Mouse (Mus musculus): Measurements from ENCODE around the gene Mpped2.

DNA sequence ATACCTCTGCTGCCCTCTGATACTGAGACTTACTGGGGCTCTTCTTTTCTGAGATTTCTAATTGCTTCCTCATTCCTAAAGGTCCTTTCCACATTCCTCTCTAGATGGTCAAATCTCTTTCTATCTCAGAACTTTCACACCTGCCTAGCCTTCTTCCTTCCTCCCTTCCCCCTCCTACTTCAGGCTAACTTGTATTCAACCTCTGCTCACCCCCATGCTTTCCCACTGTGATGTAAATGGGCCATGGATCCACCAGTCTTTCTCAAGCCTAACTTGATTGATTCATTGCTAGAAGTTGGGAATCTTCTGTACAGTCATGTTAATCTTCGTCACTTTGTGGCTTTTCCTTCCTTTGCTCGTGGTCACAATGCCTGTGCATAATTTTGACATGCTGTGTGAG, 15.6 kb upstream of the Mpped2 start:
- TF ChIP-seq CTCF (conservative IDR thresholded peaks at IDR 0.05; ENCODE audit: insufficient read depth, insufficient read length, low read depth, low read length) (no peak), POLR2A (IDR thresholded peaks at IDR 0.05; ENCODE audit: low read depth, low read length) (no peak)

Measured in kidney, adult 2 months (tissue).